Mouse (Mus musculus): ENCODE measurements at regions not wholly inside any gene's neighbourhood (a gene's known extent, or its start where the extent isn't known, plus 50 kb on each side); places are given as distances from the start of the nearest gene placed in this dataset.

DNA sequence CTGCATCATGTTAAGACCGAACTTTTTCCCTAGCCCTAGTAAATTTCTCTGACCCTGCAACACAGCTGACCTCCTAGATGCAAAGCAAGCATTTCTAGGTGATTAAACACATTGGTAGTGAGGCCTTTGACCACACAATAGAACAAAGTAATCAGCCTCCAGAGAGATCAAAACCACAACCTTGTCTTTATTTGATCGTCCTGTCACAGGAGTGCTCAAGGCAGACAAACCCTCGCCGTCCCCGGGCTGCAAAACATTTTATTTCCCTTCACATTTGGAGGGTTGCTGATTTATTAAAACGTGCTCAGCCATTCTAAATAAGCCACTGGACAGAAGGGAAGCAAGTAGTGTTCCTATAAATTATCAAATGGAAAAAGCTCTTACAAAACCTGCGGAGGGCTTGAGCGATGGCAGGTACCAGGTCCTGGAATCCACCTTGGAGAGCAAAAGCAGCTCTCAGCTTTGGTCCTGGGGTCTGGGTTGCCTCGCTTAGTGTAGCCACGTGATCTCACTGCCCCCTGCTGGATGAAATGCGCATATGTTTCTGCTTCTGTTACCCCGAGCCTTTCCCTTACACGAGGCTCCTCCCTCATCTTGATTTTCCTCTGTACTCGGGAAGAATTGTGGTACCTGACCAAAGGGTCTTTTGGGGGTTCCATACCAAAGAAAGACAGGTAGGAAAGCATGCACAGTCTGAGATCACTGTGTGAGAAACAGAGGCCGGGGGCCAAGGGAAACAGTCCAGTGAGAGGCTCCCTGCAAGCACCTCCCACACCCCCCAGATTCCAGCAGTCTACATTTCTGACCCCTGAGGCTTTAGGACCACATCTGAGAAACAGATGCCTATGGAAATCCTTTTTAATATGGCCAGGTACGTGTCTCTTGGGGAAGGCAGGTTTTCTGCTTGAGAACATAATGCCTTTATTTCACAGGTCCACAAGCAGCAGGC, 357.6 kb upstream of the Pkdcc start:
- Histone ChIP-seq H3K4me1 (ENCODE audit: insufficient read depth, low read length) (no peaks in the 10 kb centered on the region), H3K27ac (no peak overlapping the region), H3K36me3 (ENCODE audit: insufficient read depth, low read length) (no peaks in the 10 kb centered on the region), H3K4me2 (ENCODE audit: low read depth, low read length) (peak overlapping the region; percentile 50), H3K9ac (replicated peaks; ENCODE audit: low read length) (no peak overlapping the region), H3K9me3 (ENCODE audit: low read length) (no peaks in the 10 kb centered on the region), H3K27me3 (ENCODE audit: insufficient read depth, low read length) (no peaks in the 10 kb centered on the region), H3K4me3 (ENCODE audit: low read length) (peak overlapping the region; percentile 19; the same call in 1 of the 2 replicates)
- peak; percentile 94 for DNase-seq (ENCODE audit: low spot score)
- peak; percentile 98 for TF ChIP-seq CTCF (IDR thresholded peaks at IDR 0.05; ENCODE audit: low read depth)
- peak; percentile 95 for ATAC-seq
- WGBS, result 8% methylated on average over 16 of the region's 16 CpGs

DNA sequence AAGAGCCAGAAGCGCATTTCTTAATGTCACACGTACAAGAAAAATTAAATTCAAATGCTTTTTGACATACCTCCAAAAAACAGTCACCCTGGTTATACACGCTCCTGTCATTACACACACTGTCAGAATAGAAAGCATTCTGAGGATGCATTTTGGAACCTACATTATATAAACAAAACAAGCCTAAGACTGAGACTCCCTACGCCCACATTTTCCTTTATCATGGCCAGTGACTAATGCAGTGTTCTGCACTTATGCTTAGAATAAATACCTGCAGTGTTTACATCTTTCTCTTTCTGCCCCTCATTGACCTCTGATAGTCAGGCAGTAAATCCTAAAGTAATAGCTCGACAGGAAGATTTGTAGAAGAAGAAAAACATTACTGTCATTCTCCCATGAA, 354.7 kb upstream of the Pkdcc start:
- WGBS, result 82% methylated on average over 5 of the region's 5 CpGs
- Histone ChIP-seq H3K27ac (no peak overlapping the region), H3K27me3 (ENCODE audit: insufficient read depth, low read length) (no peaks in the 10 kb centered on the region)

DNA sequence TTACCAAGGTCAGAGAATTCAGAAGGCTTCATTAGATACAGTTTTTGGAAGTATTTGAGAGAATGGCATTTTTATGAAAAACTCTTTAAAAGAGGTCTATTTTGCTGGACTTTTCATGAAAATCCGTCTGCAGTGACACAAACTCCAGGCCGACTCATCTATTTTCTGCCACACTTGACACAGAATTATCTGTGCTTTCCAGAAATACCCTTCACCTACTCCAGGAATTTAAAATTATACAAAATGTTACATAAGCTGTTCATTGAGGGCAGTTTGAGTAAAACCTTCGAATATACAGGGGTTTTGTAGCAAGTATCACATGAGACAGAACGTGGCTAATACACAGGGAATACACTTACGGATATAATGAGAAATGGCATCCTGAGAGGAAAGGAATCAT, 354.1 kb upstream of the Pkdcc start:
- H3K9ac ChIP-seq (replicated peaks; ENCODE audit: low read length), result no peak overlapping the region
- H3K4me3 ChIP-seq (ENCODE audit: low read length), result no peak overlapping the region
- no peaks in the 10 kb centered on the region for H3K36me3 ChIP-seq (ENCODE audit: insufficient read depth, low read length)
- no peak for ATAC-seq
- no peak overlapping the region for H3K27ac ChIP-seq
- no peak for DNase-seq (ENCODE audit: low spot score)
- no peak for TF ChIP-seq CTCF (IDR thresholded peaks at IDR 0.05; ENCODE audit: low read depth)
- WGBS, result 87% methylated on average over 5 of the region's 5 CpGs
- no peaks in the 10 kb centered on the region for H3K27me3 ChIP-seq (ENCODE audit: insufficient read depth, low read length)
- H3K4me2 ChIP-seq (ENCODE audit: low read depth, low read length), result no peak overlapping the region
- H3K9me3 ChIP-seq (ENCODE audit: low read length), result no peaks in the 10 kb centered on the region
- no peaks in the 10 kb centered on the region for H3K4me1 ChIP-seq (ENCODE audit: insufficient read depth, low read length)

More for the DNA sequence above, 354.7 kb upstream of the Pkdcc start:
- Histone ChIP-seq H3K4me2 (ENCODE audit: low read depth, low read length) (no peak overlapping the region), H3K9me3 (ENCODE audit: low read length) (no peaks in the 10 kb centered on the region), H3K36me3 (ENCODE audit: insufficient read depth, low read length) (no peaks in the 10 kb centered on the region), H3K9ac (replicated peaks; ENCODE audit: low read length) (no peak overlapping the region), H3K4me1 (ENCODE audit: insufficient read depth, low read length) (no peaks in the 10 kb centered on the region), H3K4me3 (ENCODE audit: low read length) (no peak overlapping the region)
- ATAC-seq (no peak), DNase-seq (ENCODE audit: low spot score) (no peak)
- TF ChIP-seq CTCF (IDR thresholded peaks at IDR 0.05; ENCODE audit: low read depth), result no peak

- no peaks in the 10 kb centered on the region for H3K27me3 ChIP-seq (ENCODE audit: insufficient read depth, low read length)
- TF ChIP-seq CTCF (IDR thresholded peaks at IDR 0.05; ENCODE audit: low read depth), result no peak
- H3K4me3 ChIP-seq (ENCODE audit: low read length), result no peak overlapping the region
- ATAC-seq, result no peak
- no peaks in the 10 kb centered on the region for H3K9me3 ChIP-seq (ENCODE audit: low read length)
- H3K9ac ChIP-seq (replicated peaks; ENCODE audit: low read length), result no peak overlapping the region
- no peak overlapping the region for H3K27ac ChIP-seq
- no peak for DNase-seq (ENCODE audit: low spot score)
- H3K4me2 ChIP-seq (ENCODE audit: low read depth, low read length), result no peak overlapping the region
- no peaks in the 10 kb centered on the region for H3K36me3 ChIP-seq (ENCODE audit: insufficient read depth, low read length)
- H3K4me1 ChIP-seq (ENCODE audit: insufficient read depth, low read length), result no peaks in the 10 kb centered on the region
- 85% methylated on average over 8 of the region's 8 CpGs for WGBS
Observed at GRCm38 (mm10) chr17:82877131-82877530, 338.0 kb upstream of the Pkdcc start.

- Histone ChIP-seq H3K27me3 (ENCODE audit: insufficient read depth, low read length) (no peaks in the 10 kb centered on the region), H3K27ac (no peak overlapping the region), H3K9me3 (ENCODE audit: low read length) (no peaks in the 10 kb centered on the region), H3K36me3 (ENCODE audit: insufficient read depth, low read length) (no peaks in the 10 kb centered on the region), H3K4me3 (ENCODE audit: low read length) (no peak overlapping the region), H3K9ac (replicated peaks; ENCODE audit: low read length) (no peak overlapping the region), H3K4me2 (ENCODE audit: low read depth, low read length) (no peak overlapping the region), H3K4me1 (ENCODE audit: insufficient read depth, low read length) (no peaks in the 10 kb centered on the region)
- 16% methylated on average over 2 of the region's 2 CpGs for WGBS
- ATAC-seq, result peak; percentile 43; the same call in 1 of the 2 replicates
- DNase-seq (ENCODE audit: low spot score), result peak; percentile 56
- no peak for TF ChIP-seq CTCF (IDR thresholded peaks at IDR 0.05; ENCODE audit: low read depth)
Observed at GRCm38 (mm10) chr17:82900602-82901001, 314.5 kb upstream of the Pkdcc start.

- no peak overlapping the region for H3K4me3 ChIP-seq (ENCODE audit: low read length)
- no peak overlapping the region for H3K27ac ChIP-seq
- no peaks in the 10 kb centered on the region for H3K9me3 ChIP-seq (ENCODE audit: low read length)
- no peak for ATAC-seq
- 47% methylated on average over 9 of the region's 9 CpGs for WGBS
- H3K4me2 ChIP-seq (ENCODE audit: low read depth, low read length), result no peak overlapping the region
- peak; percentile 2 for DNase-seq (ENCODE audit: low spot score)
- no peaks in the 10 kb centered on the region for H3K4me1 ChIP-seq (ENCODE audit: insufficient read depth, low read length)
- no peaks in the 10 kb centered on the region for H3K36me3 ChIP-seq (ENCODE audit: insufficient read depth, low read length)
- no peak overlapping the region for H3K9ac ChIP-seq (replicated peaks; ENCODE audit: low read length)
- H3K27me3 ChIP-seq (ENCODE audit: insufficient read depth, low read length), result no peaks in the 10 kb centered on the region
- no peak for TF ChIP-seq CTCF (IDR thresholded peaks at IDR 0.05; ENCODE audit: low read depth)
Observed at GRCm38 (mm10) chr17:82901098-82901891, 313.8 kb upstream of the Pkdcc start.

All from hindbrain, postnatal 0 days (tissue).